Mouse (Mus musculus): Measurements from ENCODE around the gene Rgs3. TPM values are rescaled to one million over a fixed set of nuclear protein-coding genes. Genes with fewer than 3 reads are reported as not detected.

The Rgs3 gene
- total RNA-seq, 2 experiments from 2014 or later, result 8.6 to 10.3 TPM

GRCm38 (mm10) chr4:62627331-62627730 is 67.7 kb downstream of the Rgs3 start:
- TF ChIP-seq CTCF (IDR thresholded peaks at IDR 0.05), result no peak
- Histone ChIP-seq H3K27ac (peak overlapping the region; percentile 43), H3K4me3 (no peak overlapping the region; the same call in 1 of the 2 replicates)
- intact Hi-C loops (cut with DNase I), result no loop called here
- no peak for DNase-seq

GRCm38 (mm10) chr4:62628547-62628946 is 68.9 kb downstream of the Rgs3 start:
- intact Hi-C loops (cut with DNase I), result no loop called here
- H3K27ac ChIP-seq, result peak overlapping the region; percentile 43
- H3K4me3 ChIP-seq, result no peak overlapping the region
- no peak for DNase-seq
- TF ChIP-seq CTCF (IDR thresholded peaks at IDR 0.05), result no peak

- Histone ChIP-seq H3K27ac (peak overlapping the region; percentile 63), H3K4me3 (no peak overlapping the region)
- TF ChIP-seq CTCF (IDR thresholded peaks at IDR 0.05), result no peak
- peak; percentile 39 for DNase-seq
- intact Hi-C loops (cut with DNase I), result no loop called here
These were observed 69.8 kb downstream of the Rgs3 start for GRCm38 (mm10) chr4:62629461-62629860.

GRCm38 (mm10) chr4:62629905-62630304 is 70.3 kb downstream of the Rgs3 start:
- no peak for TF ChIP-seq CTCF (IDR thresholded peaks at IDR 0.05)
- Histone ChIP-seq H3K27ac (peak overlapping the region; percentile 63), H3K4me3 (peak overlapping the region; percentile 11; the same call in 1 of the 2 replicates)
- intact Hi-C loops (cut with DNase I), result no loop called here
- DNase-seq, result peak; percentile 36

- no peak for DNase-seq
- Histone ChIP-seq H3K27ac (0 out of 2 replicates have a peak overlapping the region, but pooled peaks have one; percentile 69), H3K4me3 (no peak overlapping the region)
- no peak for TF ChIP-seq CTCF (IDR thresholded peaks at IDR 0.05)
- intact Hi-C loops (cut with DNase I), result no loop called here
These were observed 73.6 kb downstream of the Rgs3 start for GRCm38 (mm10) chr4:62633243-62633642.

- intact Hi-C loops (cut with DNase I), result no loop called here
- Histone ChIP-seq H3K4me3 (peak overlapping the region; percentile 17), H3K27ac (peak overlapping the region; percentile 69)
- DNase-seq, result no peak
- no peak for TF ChIP-seq CTCF (IDR thresholded peaks at IDR 0.05)
These were observed 74.5 kb downstream of the Rgs3 start for GRCm38 (mm10) chr4:62634054-62634591.

- H3K27ac ChIP-seq, result peak overlapping the region; percentile 9; the same call in 1 of the 2 replicates
- intact Hi-C loops (cut with DNase I), result no loop called here
- no peak for TF ChIP-seq CTCF (IDR thresholded peaks at IDR 0.05)
- no peak for DNase-seq
- no peak overlapping the region for H3K4me3 ChIP-seq
These were observed 75.2 kb downstream of the Rgs3 start for GRCm38 (mm10) chr4:62634840-62635239.

- Histone ChIP-seq H3K4me3 (no peak overlapping the region), H3K27ac (peak overlapping the region; percentile 24; the same call in 1 of the 2 replicates)
- DNase-seq, result no peak
- no peak for TF ChIP-seq CTCF (IDR thresholded peaks at IDR 0.05)
- intact Hi-C loops (cut with DNase I), result no loop called here
These were observed 76.4 kb downstream of the Rgs3 start for GRCm38 (mm10) chr4:62636047-62636446.

GRCm38 (mm10) chr4:62637856-62638604 is 78.4 kb downstream of the Rgs3 start:
- TF ChIP-seq CTCF (IDR thresholded peaks at IDR 0.05), result no peak
- intact Hi-C loops (cut with DNase I), result no loop called here
- Histone ChIP-seq H3K27ac (peak overlapping the region; percentile 53), H3K4me3 (no peak overlapping the region)
- DNase-seq, result no peak

GRCm38 (mm10) chr4:62640496-62641229 is 81.0 kb downstream of the Rgs3 start:
- no peak for TF ChIP-seq CTCF (IDR thresholded peaks at IDR 0.05)
- intact Hi-C loops (cut with DNase I), result no loop called here
- peak overlapping the region; percentile 40 for H3K4me3 ChIP-seq

GRCm38 (mm10) chr4:62641230-62641589 is 81.6 kb downstream of the Rgs3 start:
- peak overlapping the region; percentile 81 for H3K27ac ChIP-seq
- no peak for DNase-seq
- H3K4me3 ChIP-seq, result no peak overlapping the region
- intact Hi-C loops (cut with DNase I), result no loop called here
- no peak for TF ChIP-seq CTCF (IDR thresholded peaks at IDR 0.05)

More at GRCm38 (mm10) chr4:62640496-62641229, 81.0 kb downstream of the Rgs3 start:
- DNase-seq, result no peak
- peak overlapping the region; percentile 81 for H3K27ac ChIP-seq

- DNase-seq, result no peak
- no peak for TF ChIP-seq CTCF (IDR thresholded peaks at IDR 0.05)
- Histone ChIP-seq H3K27ac (peak overlapping the region; percentile 81), H3K4me3 (no peak overlapping the region)
- intact Hi-C loops (cut with DNase I), result no loop called here
These were observed 82.0 kb downstream of the Rgs3 start for GRCm38 (mm10) chr4:62641656-62642055.

GRCm38 (mm10) chr4:62643401-62643800 is 83.8 kb downstream of the Rgs3 start:
- peak; percentile 45 for DNase-seq
- Histone ChIP-seq H3K4me3 (no peak overlapping the region), H3K27ac (peak overlapping the region; percentile 81)
- TF ChIP-seq CTCF (IDR thresholded peaks at IDR 0.05), result no peak
- intact Hi-C loops (cut with DNase I), result no loop called here

All from gastrocnemius, adult 2 months (tissue).